Mouse (Mus musculus) midbrain, embryonic 15.5 days (tissue): ENCODE measurements around the gene Naa40. TPM values are rescaled to one million over a fixed set of nuclear protein-coding genes. Genes with fewer than 3 reads are reported as not detected.

Experiments used
- ATAC-seq: fragments of 200-750 bp; cut with Nextera tagmentation; replicated peaks from 2 replicates; pipeline ENCODE4 v1.8.0; 2017; ENCODE audit warnings: moderate TSS enrichment
- H3K27ac ChIP-seq: fragments of 300-500 bp; sonication (generic); 2 replicates; pipeline ENCODE4 v1.5.1; 2015; ENCODE audit warnings: mild to moderate bottlenecking, inconsistent platforms
- H3K27me3 ChIP-seq: fragments of 300-500 bp; sonication (generic); replicated peaks from 2 replicates; pipeline ENCODE4 v1.6.1; 2015; ENCODE audit warnings: inconsistent platforms
- H3K36me3 ChIP-seq: fragments of 300-500 bp; sonication (generic); replicated peaks from 2 replicates; pipeline ENCODE4 v1.6.1; 2015; ENCODE audit warnings: inconsistent platforms
- H3K4me1 ChIP-seq: fragments of 300-500 bp; sonication (generic); 2 replicates; pipeline ENCODE4 v1.6.1; 2015; ENCODE audit warnings: inconsistent platforms
- H3K4me2 ChIP-seq: fragments of 300-500 bp; sonication (generic); 2 replicates; pipeline ENCODE4 v1.6.1; 2015; ENCODE audit warnings: inconsistent platforms, mild to moderate bottlenecking, moderate library complexity
- H3K4me3 ChIP-seq: fragments of 300-500 bp; sonication (generic); 2 replicates; pipeline ENCODE4 v1.5.1; 2015; ENCODE audit warnings: mild to moderate bottlenecking, inconsistent platforms
- H3K9ac ChIP-seq: fragments of 300-500 bp; sonication (generic); 2 replicates; pipeline ENCODE4 v1.6.1; 2015; ENCODE audit warnings: mild to moderate bottlenecking, inconsistent platforms
- H3K9me3 ChIP-seq: fragments of 300-500 bp; sonication (generic); 2 replicates; pipeline ENCODE4 v1.6.1; 2016; ENCODE audit warnings: inconsistent platforms
- WGBS: fragments of 180-500 bp; shearing (Covaris S2); methylation state at CpG from one replicate; pipeline ENCODE4 v1.1.7; 2015; ENCODE audit warnings: mixed read lengths; 5-methylcytosine and 5-hydroxymethylcytosine counted together
- polyA plus RNA-seq: library from polyadenylated mRNA; unstranded; fragments of >200 nt; fragmentation: Nextera tagmentation; extraction: Ambion mirVana; gene quantifications from 2 replicates; pipeline ENCODE4 v1.2.1, GENCODE M21; 2015

Gene Naa40
- polyA plus RNA-seq: 70.1 and 75.1 TPM in 2 replicates

DNA sequence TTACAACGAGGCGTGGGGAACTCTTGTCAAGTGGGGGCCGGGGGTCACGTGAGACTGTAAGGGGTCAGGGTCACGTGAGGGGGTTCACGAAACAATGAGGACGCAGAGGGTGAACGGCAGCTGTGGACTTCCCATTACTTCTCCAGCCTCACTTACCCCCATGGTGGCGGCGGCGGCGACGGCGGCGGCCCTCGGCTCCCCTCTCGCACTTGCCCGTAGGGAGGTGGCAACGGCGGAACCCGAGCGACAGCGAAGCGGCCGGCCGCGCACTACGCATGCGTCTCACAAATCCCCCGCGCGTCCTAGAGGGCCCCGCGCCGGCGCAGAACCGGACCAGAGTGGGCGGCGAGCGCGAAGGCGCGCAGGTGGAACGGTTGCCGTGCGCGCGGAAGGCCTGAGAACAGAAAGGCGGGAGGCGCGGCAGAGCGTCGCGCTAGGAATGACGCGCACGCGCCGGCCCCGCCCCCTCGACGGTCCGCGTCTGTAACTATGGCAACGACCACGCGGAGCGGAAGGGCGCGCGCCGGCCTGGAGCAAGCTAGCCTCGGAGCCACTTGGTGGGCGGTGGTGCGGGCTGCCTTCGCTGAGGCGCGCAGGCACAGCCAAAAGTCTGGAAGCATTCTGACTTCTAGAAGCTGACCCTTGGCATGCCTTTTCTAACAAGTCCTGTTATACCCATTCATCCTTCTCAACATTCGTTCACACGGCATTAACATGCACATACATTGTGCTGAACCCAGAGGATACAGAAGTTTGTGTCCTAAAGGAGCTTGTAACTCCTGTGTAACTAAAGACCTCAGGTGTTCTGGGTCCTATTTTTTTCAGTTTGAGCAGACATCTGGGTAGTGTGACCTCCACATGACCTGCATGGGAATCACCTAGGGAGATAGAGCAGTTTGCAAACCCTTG is at the start of gene Naa40:
Gene Naa40, minus strand, starts transcription at position 402 of the 909 bp plus-strand sequence.
- under 1% methylated on average over 76 of the region's 80 CpGs for WGBS
- Histone ChIP-seq H3K27me3 (no peaks in the 10 kb centered on the region; the same call in none of the 2 replicates), H3K36me3 (no peaks in the 10 kb centered on the region), H3K9ac (peak within 1 kb of the TSS; percentile 74), H3K4me1 (peaks cover 34% of the 10 kb centered on the region), H3K4me2 (peak within 1 kb of the TSS; percentile 81), H3K9me3 (no peaks in the 10 kb centered on the region), H3K4me3 (peak within 1 kb of the TSS; percentile 67), H3K27ac (peak within 1 kb of the TSS; percentile 86)
- peak; percentile 97 for ATAC-seq

DNA sequence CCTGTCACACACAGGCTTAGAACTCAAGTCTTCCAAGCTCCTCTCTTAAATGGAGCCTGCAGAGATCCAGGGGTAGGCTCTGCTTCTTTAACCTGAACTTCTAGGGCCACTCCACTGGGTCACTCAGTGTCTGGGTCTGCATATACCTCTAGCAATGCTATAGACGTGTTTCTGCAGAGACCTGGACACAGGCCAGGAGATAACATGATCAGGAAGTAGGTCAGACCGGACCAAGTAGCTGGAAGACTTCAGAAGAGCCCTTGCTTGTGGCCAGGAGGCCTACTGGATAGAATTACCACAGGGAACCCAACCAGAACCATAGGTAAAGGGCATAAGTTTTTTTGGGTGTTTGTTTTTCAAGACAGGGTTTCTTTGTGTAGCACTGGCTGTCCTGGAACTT is 48.8 kb upstream of the Naa40 start:
- no peak overlapping the region for H3K9ac ChIP-seq
- 0 out of 2 replicates have a peak, but pooled peaks cover 7% of the 10 kb centered on the region for H3K4me1 ChIP-seq
- no peak for ATAC-seq
- WGBS: 68% methylated on average over 2 of the region's 2 CpGs
- no peaks in the 10 kb centered on the region for H3K9me3 ChIP-seq
- no peak overlapping the region for H3K27ac ChIP-seq
- H3K4me3 ChIP-seq: no peak overlapping the region
- peaks cover 22% of the 10 kb centered on the region for H3K36me3 ChIP-seq
- H3K4me2 ChIP-seq: no peak overlapping the region
- H3K27me3 ChIP-seq: no peaks in the 10 kb centered on the region

DNA sequence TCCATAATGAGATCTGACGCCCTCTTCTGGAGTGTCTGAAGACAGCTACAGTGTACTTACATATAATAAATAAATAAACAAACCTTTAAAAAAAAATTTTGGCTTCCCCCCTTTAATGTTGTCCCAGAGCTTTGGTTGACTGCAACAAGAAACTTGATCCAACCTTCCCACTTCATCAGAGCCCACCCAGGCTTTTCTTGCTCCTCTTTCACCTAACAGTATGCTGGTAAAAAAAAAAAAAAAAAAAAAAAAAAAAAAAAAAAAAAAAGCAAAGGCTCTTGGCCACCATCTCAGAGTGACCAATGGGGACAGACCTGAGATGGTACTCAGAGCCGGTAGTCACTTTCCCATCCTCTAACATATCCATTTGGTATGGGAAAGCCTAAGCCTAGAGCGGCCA is 47.3 kb upstream of the Naa40 start:
- Histone ChIP-seq H3K27ac (no peak overlapping the region), H3K36me3 (peaks cover 36% of the 10 kb centered on the region), H3K4me3 (no peak overlapping the region), H3K9me3 (no peaks in the 10 kb centered on the region), H3K9ac (no peak overlapping the region), H3K4me1 (0 out of 2 replicates have a peak, but pooled peaks cover 7% of the 10 kb centered on the region), H3K4me2 (no peak overlapping the region), H3K27me3 (no peaks in the 10 kb centered on the region)
- WGBS: 89% methylated on average over 3 of the region's 3 CpGs
- ATAC-seq: no peak

DNA sequence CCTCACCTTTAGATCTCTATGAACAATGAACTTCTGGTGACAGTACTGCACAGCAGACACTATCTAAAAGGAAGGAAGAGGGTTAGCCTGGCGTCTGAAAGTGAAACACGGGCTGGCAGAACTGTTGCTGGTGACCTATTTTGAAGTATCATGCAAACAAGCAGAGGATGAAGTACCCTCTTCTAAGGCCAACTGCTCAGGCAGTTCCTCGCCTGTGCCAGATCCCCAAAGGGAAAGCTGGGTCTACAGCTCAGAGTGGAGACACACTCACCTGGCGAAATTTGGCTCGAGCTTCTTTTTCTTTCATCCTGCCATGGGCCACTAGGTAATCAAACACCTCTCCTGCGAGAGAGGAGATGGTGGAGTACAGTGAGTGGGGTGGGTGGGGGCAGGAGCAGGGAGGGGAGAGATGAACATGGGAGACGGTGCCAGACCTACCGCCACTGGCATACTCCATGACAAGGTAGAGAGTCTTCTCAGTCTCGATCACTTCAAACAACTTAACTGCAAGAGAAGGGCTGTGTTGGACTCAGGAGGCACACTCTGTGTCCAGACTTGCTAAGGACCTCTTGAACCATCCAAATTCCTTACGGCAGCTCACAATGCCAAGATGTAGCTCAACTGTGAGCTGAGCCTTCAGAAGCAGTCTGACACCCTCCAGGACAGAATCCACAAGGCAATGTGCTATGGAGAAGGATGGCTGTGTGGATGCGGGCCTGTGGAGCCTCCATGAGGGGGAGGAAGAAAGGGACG is 45.8 kb upstream of the Naa40 start:
- Histone ChIP-seq H3K27me3 (no peaks in the 10 kb centered on the region), H3K4me2 (no peak overlapping the region), H3K27ac (no peak overlapping the region), H3K9ac (no peak overlapping the region), H3K4me1 (0 out of 2 replicates have a peak, but pooled peaks cover 1% of the 10 kb centered on the region), H3K36me3 (peaks cover 49% of the 10 kb centered on the region), H3K9me3 (no peaks in the 10 kb centered on the region), H3K4me3 (no peak overlapping the region)
- 93% methylated on average over 12 of the region's 12 CpGs for WGBS
- ATAC-seq: no peak

DNA sequence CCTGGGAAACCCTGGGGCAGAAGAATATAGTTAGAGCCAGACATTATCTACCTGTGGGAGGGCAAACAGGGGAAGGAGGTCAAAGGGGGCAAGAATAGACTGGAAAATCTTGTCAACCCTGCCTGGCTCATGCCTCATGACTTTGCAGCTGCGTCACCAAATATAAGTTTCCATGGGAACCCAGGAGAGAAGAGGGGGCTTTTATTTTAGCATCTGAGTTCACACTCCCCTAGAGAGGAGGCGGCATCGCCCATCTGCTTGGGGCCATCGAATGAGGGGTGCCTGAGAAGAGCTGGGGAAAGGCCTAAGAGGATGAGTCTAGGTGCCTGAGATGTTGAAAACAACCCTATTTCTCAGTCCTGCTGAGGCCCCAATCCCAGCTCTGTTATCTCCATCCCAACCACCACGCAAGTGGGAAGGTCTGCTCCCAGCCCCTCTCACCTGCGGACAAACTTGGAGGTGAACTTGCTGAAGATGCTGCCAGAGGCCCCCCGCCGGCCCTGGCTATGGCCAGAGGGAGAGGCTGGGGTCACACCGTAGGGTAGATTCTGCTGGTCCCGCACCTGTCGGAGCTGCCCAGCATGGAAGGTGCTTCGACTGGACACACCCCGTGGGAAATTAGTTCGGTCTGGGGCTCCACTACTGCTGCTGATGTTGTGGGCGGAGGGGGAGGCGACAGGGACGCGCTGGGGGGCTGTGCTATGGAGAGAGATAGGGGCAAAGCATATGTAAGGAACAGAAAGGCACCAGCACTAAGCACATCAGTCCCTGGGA is 39.8 kb upstream of the Naa40 start:
- Histone ChIP-seq H3K9me3 (no peaks in the 10 kb centered on the region), H3K27ac (0 out of 2 replicates have a peak overlapping the region, but pooled peaks have one; percentile 4), H3K4me3 (no peak overlapping the region), H3K4me1 (peaks cover 28% of the 10 kb centered on the region), H3K27me3 (no peaks in the 10 kb centered on the region), H3K9ac (no peak overlapping the region), H3K4me2 (no peak overlapping the region), H3K36me3 (peaks cover 43% of the 10 kb centered on the region)
- ATAC-seq: no peak
- 89% methylated on average over 18 of the region's 18 CpGs for WGBS

DNA sequence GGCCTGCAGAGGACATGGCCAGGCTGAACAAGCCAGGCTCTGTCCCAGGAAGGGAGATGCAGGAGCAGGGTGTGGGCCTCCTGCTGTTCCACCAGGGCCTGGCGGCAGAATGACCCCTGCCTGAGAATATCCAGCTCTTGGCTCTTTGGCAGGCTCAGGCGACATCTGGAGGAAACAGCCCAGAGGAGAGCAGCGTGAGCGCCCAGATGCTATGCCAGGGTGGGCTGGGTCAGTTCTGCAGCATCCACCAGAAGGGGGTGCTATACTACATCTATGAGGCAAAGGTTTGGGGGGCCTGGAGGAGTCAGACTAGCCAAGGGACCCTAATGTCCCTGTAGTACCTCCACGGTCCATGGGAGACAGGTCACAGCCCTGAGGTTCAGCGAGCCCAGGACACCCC is 38.1 kb upstream of the Naa40 start:
- Histone ChIP-seq H3K27me3 (no peaks in the 10 kb centered on the region), H3K4me2 (no peak overlapping the region), H3K36me3 (peaks cover 33% of the 10 kb centered on the region), H3K9ac (no peak overlapping the region), H3K9me3 (no peaks in the 10 kb centered on the region), H3K27ac (peak overlapping the region; percentile 75), H3K4me1 (peaks cover 44% of the 10 kb centered on the region), H3K4me3 (no peak overlapping the region)
- ATAC-seq: peak; percentile 35; the same call in 1 of the 2 replicates
- WGBS: 29% methylated on average over 6 of the region's 6 CpGs

DNA sequence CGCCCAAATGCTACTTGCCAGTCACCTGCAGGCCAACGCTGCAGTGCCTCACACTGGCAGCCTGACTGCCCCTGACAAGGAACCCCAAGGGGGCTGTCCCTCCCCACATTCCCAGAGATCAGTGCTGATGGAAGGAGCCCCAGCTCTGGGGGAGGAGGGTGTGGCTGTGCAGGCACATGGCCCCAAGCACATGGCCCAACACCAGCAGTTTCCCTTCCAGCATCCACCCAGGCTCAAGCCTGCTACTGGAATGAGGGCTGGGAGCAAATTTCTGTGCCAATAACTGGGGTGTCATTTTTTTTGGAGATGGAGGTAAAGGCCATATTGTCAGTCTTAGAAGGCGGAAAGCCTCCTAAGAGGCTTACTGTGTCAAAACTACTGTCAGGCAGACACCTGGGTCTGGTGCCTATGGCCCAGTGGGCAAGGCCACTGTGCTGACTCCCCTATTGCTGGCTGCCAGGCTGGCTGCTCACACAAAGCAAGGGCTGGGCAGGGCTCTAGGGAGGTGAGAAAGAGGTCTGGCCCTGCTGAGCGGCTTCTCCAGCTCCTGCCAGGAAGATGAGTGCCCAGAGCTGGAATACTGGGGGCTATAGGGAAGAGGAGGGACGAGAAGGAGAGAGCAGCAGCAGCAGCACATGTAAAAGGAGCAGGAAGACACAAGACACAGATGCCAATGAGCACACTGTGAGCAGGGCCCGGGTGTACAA is 37.4 kb upstream of the Naa40 start:
- Histone ChIP-seq H3K4me3 (no peak overlapping the region), H3K27ac (peak overlapping the region; percentile 75), H3K36me3 (peaks cover 34% of the 10 kb centered on the region), H3K4me2 (no peak overlapping the region), H3K9ac (no peak overlapping the region), H3K27me3 (no peaks in the 10 kb centered on the region), H3K4me1 (peaks cover 44% of the 10 kb centered on the region), H3K9me3 (no peaks in the 10 kb centered on the region)
- ATAC-seq: no peak
- WGBS: 66% methylated on average over 6 of the region's 6 CpGs

GRCm38 (mm10) chr19:7276796-7277195 is 35.8 kb upstream of the Naa40 start:
- H3K4me1 ChIP-seq: peaks cover 50% of the 10 kb centered on the region
- H3K4me2 ChIP-seq: no peak overlapping the region
- peaks cover 35% of the 10 kb centered on the region for H3K36me3 ChIP-seq
- H3K9me3 ChIP-seq: no peaks in the 10 kb centered on the region
- no peaks in the 10 kb centered on the region for H3K27me3 ChIP-seq
- WGBS: 58% methylated on average over 7 of the region's 7 CpGs
- peak overlapping the region; percentile 75 for H3K27ac ChIP-seq
- H3K9ac ChIP-seq: no peak overlapping the region; the same call in 1 of the 2 replicates
- no peak for ATAC-seq
- no peak overlapping the region for H3K4me3 ChIP-seq

DNA sequence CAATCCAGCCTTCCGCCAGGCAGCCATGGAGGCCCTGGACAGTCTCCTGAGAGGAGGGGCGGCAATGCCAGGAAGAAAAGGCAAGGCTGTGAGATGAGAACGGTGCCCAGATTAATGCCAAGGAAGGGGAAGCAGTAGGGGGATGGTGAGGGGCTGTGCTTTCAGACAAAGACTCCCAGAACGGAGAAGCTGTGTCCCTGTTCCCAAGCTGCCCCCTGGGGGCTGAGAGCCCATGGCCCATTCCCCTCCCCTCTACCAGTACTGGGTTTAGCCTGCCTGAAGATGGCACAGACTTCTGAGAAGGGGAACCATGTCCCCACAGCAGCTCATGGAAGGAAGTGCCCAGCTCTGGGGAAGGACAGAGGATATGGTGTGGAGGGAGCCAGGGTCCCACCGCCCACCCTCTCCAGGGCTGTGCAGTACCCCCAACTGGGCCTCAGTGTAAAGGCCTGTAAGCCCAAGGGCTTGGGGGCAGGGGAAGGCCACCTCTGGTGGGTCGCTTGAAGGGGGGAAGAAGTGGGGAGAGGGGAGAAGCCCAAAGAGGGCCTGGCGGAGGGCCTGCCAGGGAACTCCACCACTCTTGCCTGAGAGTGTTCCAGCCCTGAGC is 35.2 kb upstream of the Naa40 start:
- peaks cover 52% of the 10 kb centered on the region for H3K4me1 ChIP-seq

DNA sequence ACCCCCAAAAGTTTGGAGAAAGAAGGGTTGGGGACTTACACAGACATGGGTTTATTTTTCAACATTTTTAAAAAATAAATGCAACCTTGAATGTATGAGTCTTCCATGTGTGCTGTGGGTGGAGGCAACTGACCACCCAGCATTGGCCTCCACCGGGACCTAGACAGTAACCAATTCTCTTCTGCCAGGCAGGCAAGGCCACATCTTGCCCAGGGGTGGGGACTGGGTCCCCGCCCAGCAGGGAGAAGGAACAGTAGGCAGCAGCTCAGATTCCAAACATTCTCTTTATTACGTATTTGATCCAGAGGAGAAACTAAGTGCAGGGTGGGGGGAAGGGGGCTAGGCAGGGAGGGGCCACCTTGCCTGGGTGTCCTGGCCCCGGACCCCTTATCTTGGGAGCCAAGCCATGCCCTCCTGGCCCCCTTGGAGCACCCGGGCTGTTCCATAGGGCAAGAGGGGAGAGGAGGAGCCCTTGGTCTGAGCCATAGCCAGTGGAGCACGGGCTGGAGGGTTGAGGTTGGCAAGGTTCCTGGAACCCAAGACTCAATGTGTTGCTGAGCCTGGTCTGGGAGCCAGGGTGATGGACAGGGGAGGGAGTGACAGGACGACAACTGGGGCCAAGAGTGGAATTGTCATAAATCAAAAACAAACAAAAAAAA is 34.3 kb upstream of the Naa40 start:
- Histone ChIP-seq H3K4me2 (no peak overlapping the region), H3K9ac (no peak overlapping the region), H3K36me3 (peaks cover 26% of the 10 kb centered on the region), H3K9me3 (no peaks in the 10 kb centered on the region), H3K4me1 (peaks cover 61% of the 10 kb centered on the region), H3K4me3 (no peak overlapping the region), H3K27ac (peak overlapping the region; percentile 75), H3K27me3 (no peaks in the 10 kb centered on the region)
- 0 out of 2 replicates have a peak, but pooled peaks have one; percentile 7 for ATAC-seq
- WGBS: 53% methylated on average over 7 of the region's 7 CpGs

More for the DNA sequence above, 35.2 kb upstream of the Naa40 start:
- H3K36me3 ChIP-seq: peaks cover 32% of the 10 kb centered on the region
- H3K4me3 ChIP-seq: no peak overlapping the region
- 29% methylated on average over 7 of the region's 7 CpGs for WGBS
- H3K9me3 ChIP-seq: no peaks in the 10 kb centered on the region
- no peak overlapping the region for H3K4me2 ChIP-seq
- peak overlapping the region; percentile 75 for H3K27ac ChIP-seq
- no peaks in the 10 kb centered on the region for H3K27me3 ChIP-seq
- peak; percentile 16 for ATAC-seq
- peak overlapping the region; percentile 0 for H3K9ac ChIP-seq
